Mouse (Mus musculus): Measurements from ENCODE around the gene Sirt6.

- TF ChIP-seq GATA1 (IDR thresholded peaks at IDR 0.05; ENCODE audit: borderline replicate concordance, low read length) (no peak), CTCF (IDR thresholded peaks at IDR 0.05; ENCODE audit: low read depth, low read length) (no peak), POLR2AphosphoS5 (IDR thresholded peaks at IDR 0.05; ENCODE audit: insufficient replicate concordance, low read depth, low read length) (no peak), GATA2 (IDR thresholded peaks at IDR 0.05; ENCODE audit: borderline replicate concordance, low read depth, low read length) (no peak)
Measured at GRCm38 (mm10) chr10:81599630-81600029, 28.0 kb downstream of the Sirt6 start.

Data from G1E (cell line).